Mouse (Mus musculus) ES-CJ7 (cell line): ENCODE measurements at regions not wholly inside any gene's neighbourhood (a gene's known extent, or its start where the extent isn't known, plus 50 kb on each side); places are given as distances from the start of the nearest gene placed in this dataset.

Experiments used
- DNase-seq: peaks from one replicate; pipeline ENCODE4 v3.0.0; 2011; ENCODE audit warnings: low read depth, low spot score

GRCm38 (mm10) chr2:159523739-159524138, 729.1 kb downstream of the Dhx35 start:
- no peak for DNase-seq

- DNase-seq = no peak
Measured at GRCm38 (mm10) chr2:159534951-159535350, 740.3 kb downstream of the Dhx35 start.

GRCm38 (mm10) chr2:159539261-159539660, 744.7 kb downstream of the Dhx35 start:
- no peak for DNase-seq

GRCm38 (mm10) chr2:159557567-159557966, 763.0 kb downstream of the Dhx35 start:
- no peak for DNase-seq

- no peak for DNase-seq
Measured at GRCm38 (mm10) chr2:159565255-159565654, 768.7 kb downstream of the Gm826 start.

- DNase-seq = no peak
Measured at GRCm38 (mm10) chr2:159565921-159566320, 768.0 kb downstream of the Gm826 start.

GRCm38 (mm10) chr2:159566461-159566860, 767.5 kb downstream of the Gm826 start:
- no peak for DNase-seq

GRCm38 (mm10) chr2:159568391-159568790, 765.6 kb downstream of the Gm826 start:
- DNase-seq = no peak

GRCm38 (mm10) chr2:159571862-159572261, 762.1 kb downstream of the Gm826 start:
- DNase-seq = no peak

- DNase-seq = no peak
Measured at GRCm38 (mm10) chr2:159575271-159575670, 758.7 kb downstream of the Gm826 start.

- no peak for DNase-seq
Measured at GRCm38 (mm10) chr2:159583103-159583502, 750.9 kb downstream of the Gm826 start.

- no peak for DNase-seq
Measured at GRCm38 (mm10) chr2:159584641-159585040, 749.3 kb downstream of the Gm826 start.

- no peak for DNase-seq
Measured at GRCm38 (mm10) chr2:159586697-159587473, 747.1 kb downstream of the Gm826 start.

GRCm38 (mm10) chr2:159591396-159592124, 742.4 kb downstream of the Gm826 start:
- no peak for DNase-seq

- DNase-seq = no peak
Measured at GRCm38 (mm10) chr2:159592841-159593240, 741.1 kb downstream of the Gm826 start.

GRCm38 (mm10) chr2:159596285-159596684, 737.7 kb downstream of the Gm826 start:
- DNase-seq = no peak

- DNase-seq = no peak
Measured at GRCm38 (mm10) chr2:159598080-159598479, 735.9 kb downstream of the Gm826 start.

- no peak for DNase-seq
Measured at GRCm38 (mm10) chr2:159607191-159607590, 726.8 kb downstream of the Gm826 start.

- no peak for DNase-seq
Measured at GRCm38 (mm10) chr2:159610451-159610850, 723.5 kb downstream of the Gm826 start.

GRCm38 (mm10) chr2:159616685-159617084, 717.3 kb downstream of the Gm826 start:
- DNase-seq = no peak

GRCm38 (mm10) chr2:159621261-159621660, 712.7 kb downstream of the Gm826 start:
- no peak for DNase-seq

- DNase-seq = no peak
Measured at GRCm38 (mm10) chr2:159622141-159622669, 711.8 kb downstream of the Gm826 start.

- no peak for DNase-seq
Measured at GRCm38 (mm10) chr2:159625306-159625705, 708.7 kb downstream of the Gm826 start.
